Mouse (Mus musculus): ENCODE results near the gene Nup62.

GRCm38 (mm10) chr7:44815721-44816469, at the start of gene Nup62, which contains the start of gene Il4i1:
- TF ChIP-seq USF1 (IDR thresholded peaks at IDR 0.05; ENCODE audit: low read depth) (no peak), CTCF (IDR thresholded peaks at IDR 0.05; ENCODE audit: control insufficient read depth, insufficient read depth, insufficient read length) (no peak)
